Mouse (Mus musculus): ENCODE measurements around the gene Igll1.

Igll1 gene

GRCm38 (mm10) chr16:16854836-16855235, 8.9 kb downstream of the Igll1 start:
- DNase-seq (ENCODE audit: low spot score in 2 of 2), result peak in 1 of 2 experiments; percentile 57

DNA sequence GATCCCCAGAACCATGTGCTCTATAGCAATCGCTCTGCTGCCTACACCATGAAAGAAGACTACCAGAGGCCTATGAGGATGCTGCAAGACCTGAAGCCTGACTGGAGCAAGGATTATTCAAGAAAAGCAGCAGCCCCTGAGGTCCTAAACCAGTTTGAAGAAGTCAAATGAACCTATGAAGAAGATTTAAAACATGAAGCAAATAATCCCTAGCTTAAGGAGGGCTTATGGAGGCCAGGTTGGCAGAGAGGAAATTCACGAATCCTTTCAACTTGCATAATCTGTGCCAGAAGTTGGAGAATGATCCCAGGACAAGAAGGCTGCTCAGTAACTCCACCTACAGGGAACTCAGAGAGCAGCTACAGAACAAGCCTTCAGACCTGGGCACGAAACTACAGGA, 11.4 kb downstream of the Igll1 start:
- DNase-seq (ENCODE audit: low spot score in 2 of 2), result no peak

DNA sequence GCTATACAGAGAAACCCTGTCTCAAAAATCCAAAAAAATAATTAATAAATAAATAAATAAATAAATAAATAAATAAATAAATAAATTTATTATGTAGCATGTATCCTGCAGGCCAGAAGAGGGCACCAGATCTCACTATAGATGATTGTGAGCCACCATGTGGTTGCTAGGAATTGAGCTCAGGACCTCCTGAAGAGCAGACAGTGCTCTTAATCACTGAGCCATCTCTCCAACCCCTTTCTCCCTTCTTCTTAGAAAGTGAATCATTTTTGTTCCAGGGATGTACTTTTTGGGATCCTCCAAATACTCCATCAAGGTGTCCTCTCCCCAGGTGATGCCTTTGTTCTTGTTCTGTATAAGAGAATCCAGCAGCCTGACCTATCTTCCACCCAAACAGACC, 14.6 kb downstream of the Igll1 start:
- no peak for DNase-seq (ENCODE audit: low spot score in 2 of 2)

GRCm38 (mm10) chr16:16829671-16830070, 34.1 kb downstream of the Igll1 start:
- DNase-seq (ENCODE audit: low spot score in 2 of 2), result no peak

DNA sequence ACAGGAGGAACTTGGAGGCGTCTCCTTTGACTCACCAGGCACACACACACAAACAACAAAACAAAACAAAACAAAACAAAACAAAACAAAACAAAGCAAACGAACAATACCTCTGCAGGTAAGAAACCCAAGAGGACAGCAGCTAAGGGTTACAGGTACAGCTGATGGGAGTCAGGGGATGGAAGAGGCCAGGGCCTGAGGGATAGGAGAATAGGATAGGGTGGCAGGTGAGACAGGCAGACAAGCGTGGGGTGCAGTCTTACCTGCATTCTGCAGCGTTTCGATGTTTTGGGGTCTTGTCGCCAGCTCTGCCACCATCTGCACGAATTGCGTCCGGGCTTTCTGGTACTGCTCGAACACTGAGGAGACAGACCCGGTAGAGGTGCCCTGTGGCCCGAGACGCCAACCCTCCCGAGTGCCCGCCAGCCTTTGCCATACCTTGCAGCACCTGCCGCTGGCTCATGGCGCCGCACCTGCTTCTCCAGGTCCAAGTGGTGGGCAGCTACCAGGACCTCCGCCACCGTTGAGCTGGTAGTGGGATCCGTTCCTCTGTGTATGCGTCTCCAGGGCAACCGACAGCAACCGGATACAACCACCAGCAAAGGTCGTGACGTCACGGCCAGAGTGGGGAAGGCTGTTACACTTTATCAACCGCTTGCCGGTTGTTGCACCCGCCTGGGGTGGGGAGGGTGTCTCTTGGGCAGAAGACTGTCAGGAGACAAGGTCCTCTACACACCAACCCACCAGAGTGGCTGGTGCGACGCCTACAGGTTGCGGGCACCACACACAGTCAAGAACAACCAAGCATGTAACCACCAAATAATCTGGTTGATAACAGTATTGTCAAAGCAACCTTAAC, 34.8 kb downstream of the Igll1 start, which contains the start of gene Spag6l:
TSS of gene Spag6l (minus strand) at position 700 of the 859 bp plus-strand sequence.
- peak in 1 of 2 experiments; percentile 48 for DNase-seq (ENCODE audit: low spot score in 2 of 2)

DNA sequence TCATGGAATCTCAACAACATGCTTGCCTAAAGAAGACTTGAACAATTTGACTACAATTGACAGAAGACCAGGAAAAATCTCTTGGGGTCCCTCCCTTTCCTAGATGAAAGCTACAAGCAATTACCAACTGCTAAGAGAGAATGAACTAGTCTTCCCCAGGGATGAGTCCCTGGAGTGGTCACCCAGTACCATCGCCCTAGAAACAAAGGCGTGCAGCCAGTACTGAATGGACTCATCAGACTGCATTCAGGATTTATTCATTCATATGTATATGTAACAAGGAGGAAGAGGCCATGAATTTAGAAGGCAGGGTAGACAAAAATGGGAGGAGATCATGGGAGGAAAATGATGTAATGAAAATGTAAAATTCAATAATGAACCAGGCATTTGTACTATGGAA, 37.6 kb downstream of the Igll1 start:
- no peak for DNase-seq (ENCODE audit: low spot score in 2 of 2)

GRCm38 (mm10) chr16:16825476-16825875, 38.3 kb downstream of the Igll1 start:
- no peak for DNase-seq (ENCODE audit: low spot score in 2 of 2)
